ENCODE assay signal across 1 mouse cellular context in genomic region chr12:82245219-82245618, GRCm38 (mm10).
TF ChIP-seq lines count a peak whose summit lies in the region.

No protein-coding gene starts in this region.

TF ChIP-seq in MEL, 35 proteins besides CTCF, POLR2A, EP300 and RAD21 (continued from another document):
- TF ChIP-seq NRF1 (IDR thresholded peaks at IDR 0.05; ENCODE audit: insufficient read depth, low read depth, low read length, poor library complexity, severe bottlenecking) (no peak), SIN3A (IDR thresholded peaks at IDR 0.05; ENCODE audit: low read length) (peak; percentile 87), SMC3 (IDR thresholded peaks at IDR 0.05; ENCODE audit: low read depth, low read length) (no peak), ZMIZ1 (IDR thresholded peaks at IDR 0.05; ENCODE audit: low read depth, low read length) (peak; percentile 77; the same call in 1 of the 2 replicates), POLR2AphosphoS2 (IDR thresholded peaks at IDR 0.05; ENCODE audit: low read length) (0 out of 2 replicates have a peak, but pooled peaks have one; percentile 26), UBTF (IDR thresholded peaks at IDR 0.05; ENCODE audit: borderline replicate concordance, insufficient read depth, low read depth, low read length) (0 out of 2 replicates have a peak, but pooled peaks have one; percentile 40), ZNF384 (IDR thresholded peaks at IDR 0.05; ENCODE audit: low read depth, low read length) (no peak), TCF12 (IDR thresholded peaks at IDR 0.05; ENCODE audit: low read depth, low read length) (peak; percentile 67)
TF ChIP-seq in MEL: peak in this region for 20.
